Mouse (Mus musculus) thymus, postnatal 25 days (tissue): ENCODE measurements around the gene Ly6g6c.
"Not testable (repeated sequence)": the region's sequence is repeated elsewhere in the genome, so short reads cannot be mapped to it uniquely, and the experiment has no call there.

Source experiments
- DNase-seq: peaks from one replicate; pipeline ENCODE4 v3.0.0; 2022

Ly6g6c gene

DNA sequence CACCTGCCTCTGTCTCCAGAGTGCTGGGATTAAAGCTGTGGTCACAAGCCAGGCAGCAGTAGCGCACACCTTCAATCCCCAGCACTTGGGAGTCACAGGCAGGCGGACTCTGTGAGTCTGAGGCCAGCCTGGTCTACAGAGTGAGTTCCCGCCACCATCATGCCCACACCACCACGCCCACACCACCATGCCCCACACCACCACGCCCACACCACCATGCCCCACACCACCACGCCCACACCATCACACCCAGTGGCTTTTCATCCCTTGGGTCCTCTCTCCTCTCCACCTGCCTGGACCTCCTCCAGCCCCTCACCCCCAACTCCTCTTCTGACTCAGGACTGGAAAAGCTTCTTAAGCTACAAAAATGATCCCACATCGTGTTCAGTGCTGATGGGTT lies 33.3 kb upstream of the Ly6g6c start:
- no peak for DNase-seq

DNA sequence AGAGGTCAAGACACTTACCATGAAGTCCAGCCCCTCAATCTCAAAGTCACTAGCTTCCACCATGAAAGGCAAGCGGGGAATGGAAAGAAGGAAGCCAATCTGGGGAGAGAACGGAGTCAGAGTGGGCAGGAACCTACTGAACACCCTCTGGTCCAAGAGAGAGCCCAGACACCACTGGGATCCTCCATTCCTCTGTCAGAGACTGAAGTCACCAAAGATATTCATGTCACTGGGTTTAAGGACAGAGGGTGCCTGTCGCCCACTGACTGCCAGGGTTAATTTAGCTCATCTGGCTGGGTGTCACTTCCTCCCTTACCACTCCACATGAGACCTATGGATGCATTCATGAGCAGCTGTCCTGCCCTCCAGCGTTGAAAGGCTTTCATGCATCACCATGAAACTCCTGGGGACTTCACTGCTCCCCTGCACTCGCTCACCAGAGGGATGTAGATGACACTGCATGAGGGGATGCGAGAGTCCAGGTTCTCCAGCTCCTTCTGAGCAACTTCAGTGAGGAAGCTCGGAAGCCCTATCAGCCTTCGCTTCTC lies 32.8 kb upstream of the Ly6g6c start:
- no peak for DNase-seq

DNA sequence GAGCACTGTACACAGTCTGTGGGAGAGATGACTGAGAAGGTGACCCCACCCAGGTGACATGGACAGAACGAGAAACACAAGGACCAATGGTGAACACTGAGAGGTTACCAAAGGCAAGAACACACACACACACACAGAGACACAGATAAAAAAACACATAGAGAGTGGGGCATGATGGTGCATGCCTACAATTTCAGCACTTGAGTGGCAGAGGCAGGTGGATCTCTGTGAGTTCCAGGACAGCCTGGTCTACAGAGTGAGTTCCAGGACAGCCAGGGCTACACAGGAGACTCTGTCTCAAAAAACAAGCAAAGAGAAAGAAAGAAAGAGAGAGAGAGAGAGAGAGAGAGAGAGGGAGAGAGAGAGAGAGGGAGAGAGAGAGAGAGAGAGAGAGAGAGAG lies 31.5 kb upstream of the Ly6g6c start:
- not testable (repeated sequence) for DNase-seq

DNA sequence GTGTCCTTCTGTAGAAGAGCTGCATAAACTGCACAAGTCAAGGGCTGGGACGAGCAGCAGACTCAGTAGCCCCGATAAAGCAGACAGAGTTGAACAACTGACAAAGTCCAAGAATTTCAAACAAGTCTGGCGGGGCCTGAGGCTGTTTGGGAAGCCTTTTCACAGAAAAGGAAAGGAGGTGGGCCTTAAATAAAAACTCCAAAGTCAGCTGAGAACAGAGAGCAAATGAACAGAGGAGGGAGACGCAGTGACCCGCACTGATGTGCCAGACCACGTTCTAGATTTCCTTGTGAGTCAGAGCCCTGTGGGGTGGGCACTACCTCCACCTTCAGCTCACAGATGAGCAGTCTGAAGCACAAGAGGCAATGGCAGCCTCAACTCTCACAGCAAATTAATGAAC lies 30.3 kb upstream of the Ly6g6c start:
- DNase-seq, result no peak

DNA sequence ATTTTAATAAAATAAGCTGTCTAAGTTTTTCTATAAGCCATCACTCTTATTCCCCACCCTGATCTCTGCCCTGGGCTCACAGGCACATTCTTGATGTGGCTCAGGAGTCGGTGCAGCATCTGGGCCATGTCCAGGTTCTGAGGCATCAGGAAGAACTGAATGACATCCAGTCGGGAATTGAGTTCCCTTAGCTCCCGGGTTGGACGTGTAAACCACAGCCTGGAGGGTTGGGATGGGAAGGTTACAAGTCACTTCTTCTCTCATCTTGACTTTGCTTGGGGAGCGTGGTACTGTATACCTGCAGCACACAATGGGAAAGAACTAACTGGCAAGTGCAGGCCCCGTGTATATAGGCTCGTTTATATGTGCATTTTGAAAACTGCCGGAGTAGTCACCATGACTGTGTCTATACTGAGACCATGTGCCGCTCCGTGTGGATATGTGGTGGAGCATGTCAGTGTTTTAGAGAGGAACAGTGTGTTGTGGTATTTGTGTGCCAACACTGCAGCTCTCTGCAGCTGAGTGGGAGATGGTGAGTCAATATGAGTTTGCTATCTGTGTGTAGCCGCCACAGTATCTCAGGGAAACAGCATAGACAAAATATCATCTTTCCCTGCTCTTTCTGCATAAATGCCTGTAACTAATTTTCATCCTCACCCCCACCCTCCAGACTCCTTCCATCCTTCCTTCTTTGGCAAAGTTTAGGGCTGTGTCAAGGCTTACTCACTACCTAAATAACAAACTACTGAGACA lies 25.9 kb upstream of the Ly6g6c start:
- no peak for DNase-seq

DNA sequence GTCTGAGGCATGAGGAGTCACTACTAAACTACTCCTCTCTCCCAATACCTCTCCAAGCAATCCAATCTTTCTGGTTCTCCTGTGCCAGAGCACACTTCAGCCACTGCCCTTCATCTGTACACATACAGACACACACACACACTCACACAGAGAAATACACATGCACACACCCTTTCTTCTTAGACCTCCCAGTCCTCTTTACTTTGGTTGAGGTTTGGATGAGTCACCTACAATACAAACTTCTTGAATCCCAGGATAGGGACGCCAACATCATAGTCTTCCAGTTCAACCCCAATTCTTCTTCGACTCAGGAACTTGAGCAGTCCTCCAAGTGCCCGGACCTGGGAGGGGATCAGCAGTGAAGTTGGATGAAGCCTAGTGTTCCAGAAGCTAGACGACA lies 21.4 kb upstream of the Ly6g6c start:
- DNase-seq, result no peak

DNA sequence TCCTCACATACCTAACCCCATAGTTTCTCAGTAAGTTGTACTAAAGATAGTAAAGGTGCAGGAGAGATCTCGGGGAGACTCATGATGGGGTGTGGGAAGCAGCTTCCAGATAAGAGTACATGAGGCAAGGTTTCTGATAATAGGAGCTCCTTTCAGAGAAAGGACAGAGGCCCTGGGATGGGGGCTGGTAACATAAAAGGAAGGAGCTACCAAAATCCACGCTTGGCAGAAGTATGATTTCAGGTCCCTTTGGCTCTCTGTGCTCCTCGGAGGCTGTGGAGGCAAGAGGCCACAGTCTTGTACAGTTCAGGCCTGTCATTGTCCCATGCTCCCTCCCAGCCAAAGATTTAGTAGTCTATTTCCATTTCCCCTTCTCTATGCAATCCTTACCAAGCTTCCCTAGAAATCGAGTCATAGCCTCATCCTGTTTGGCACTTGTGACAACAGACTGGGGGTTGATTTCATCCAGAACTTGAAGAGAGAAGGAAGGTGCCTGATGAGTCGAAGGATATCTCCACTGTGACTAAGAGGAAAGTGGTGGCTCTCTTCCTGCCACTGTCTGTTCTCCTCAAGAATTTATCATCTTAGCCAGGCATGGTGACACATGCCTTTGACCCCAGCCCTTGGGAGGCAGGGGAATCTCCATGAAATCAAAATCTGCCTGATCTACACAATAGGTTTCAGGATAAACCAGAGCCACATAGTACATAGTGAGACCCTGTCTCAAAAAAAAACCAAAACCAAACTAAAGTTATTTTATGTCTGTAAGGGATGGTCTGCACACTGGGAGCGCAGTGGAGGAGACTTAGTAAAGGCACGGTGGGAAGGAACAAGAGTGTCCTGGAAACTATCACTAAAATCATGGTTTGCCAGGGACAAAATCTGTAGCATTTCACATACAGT lies 20.0 kb upstream of the Ly6g6c start:
- DNase-seq, result no peak

DNA sequence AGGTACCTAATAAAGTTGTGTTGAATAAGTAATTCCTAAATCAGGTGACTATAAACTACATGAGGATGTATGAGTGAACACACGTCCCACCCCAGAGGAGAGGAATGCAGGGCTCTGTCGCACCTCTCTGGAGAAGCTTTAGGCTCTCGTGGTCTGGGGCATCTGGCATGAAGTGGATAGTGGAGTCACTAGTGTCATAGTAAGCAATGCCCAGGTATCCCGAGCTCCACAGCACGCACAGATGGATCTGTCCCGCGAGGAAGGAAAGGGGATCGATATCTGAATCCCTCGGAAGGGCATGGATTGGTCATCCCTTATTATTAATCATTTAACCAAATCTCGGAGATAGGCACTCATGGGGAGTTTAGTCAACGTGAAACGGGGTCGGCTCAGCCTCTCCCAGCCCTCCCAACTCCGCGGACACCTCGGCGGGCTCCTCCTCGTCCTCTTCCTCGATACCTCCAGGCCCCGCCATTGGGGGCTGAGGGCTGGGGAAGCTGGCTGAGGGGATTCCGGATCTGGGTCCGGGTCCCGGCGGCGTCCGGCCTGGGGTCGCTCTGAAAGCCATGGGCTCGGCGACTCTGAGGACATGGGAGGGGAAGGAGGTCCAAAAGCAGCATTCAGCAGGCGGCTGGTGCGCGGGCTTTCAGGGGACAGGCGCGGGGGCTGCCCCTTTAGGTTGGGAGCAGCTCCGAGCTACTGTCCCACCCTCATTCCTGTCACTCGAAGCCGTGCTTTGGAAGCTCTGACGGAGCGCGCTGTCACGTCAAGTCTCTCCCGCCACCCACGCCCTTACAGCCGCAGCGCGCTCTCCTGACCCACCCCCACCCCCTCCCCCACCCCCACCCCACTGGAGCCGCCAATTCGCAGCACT lies 19.1 kb upstream of the Ly6g6c start:
- no peak for DNase-seq

DNA sequence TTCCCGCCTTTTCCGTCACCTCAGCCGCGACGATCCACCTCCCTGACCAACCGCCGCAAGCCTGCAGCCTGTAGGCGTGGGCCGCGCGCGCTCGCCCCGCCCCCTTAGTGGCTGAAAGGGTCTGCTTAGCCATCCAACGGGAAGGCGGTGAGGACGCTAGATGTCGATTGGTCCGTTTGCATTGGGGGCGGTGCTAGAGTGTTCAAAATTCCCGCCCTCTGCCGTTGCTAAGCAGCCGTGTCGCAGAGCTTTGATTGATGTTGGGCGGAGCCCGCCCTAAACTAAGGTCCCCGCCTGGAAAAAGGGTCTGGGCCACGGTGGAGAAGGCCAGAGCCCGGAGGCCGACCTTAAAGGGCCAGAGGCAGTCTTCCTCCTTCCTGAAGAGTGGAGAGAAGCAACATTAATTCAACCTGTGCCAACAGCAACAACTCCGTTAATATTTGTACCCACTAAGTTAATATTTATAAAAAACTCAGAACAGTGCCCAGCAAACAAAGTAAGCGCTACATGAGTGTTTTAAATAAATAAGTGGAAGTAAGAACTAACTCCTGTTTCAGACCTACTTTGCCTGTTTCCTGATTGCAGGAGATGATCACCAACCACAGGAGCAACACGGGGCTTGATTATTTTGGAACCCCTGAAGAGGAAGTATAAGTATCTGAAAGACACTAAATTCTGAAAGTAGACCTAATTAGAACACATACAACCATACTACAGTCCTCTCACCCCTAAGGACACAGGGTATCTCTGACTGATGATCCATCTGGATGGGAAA lies 18.3 kb upstream of the Ly6g6c start, which contains the start of gene Msh5:
Gene Msh5, minus strand, starts transcription at position 65 of the 775 bp plus-strand sequence.
- peak; percentile 98 for DNase-seq

DNA sequence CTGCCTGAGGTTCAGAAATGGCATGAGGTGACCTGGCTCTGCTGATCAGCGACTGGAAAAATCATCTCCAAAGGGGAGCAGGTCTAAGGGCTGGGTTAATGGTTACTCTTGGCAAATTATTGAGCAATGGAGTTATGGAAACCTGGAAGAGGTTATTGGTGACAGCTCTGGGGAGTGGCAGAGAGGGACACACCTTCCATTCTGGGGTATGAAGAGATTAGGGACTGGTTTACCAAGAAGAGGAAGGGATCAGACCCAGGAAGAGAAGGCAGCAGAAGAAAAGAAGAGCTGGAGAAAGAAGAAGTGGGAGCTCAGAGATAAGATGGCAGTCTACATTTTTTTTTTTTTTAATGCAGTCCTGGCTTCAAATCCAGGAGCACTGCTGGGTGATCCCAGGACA lies 17.5 kb upstream of the Ly6g6c start:
- DNase-seq, result peak; percentile 27

DNA sequence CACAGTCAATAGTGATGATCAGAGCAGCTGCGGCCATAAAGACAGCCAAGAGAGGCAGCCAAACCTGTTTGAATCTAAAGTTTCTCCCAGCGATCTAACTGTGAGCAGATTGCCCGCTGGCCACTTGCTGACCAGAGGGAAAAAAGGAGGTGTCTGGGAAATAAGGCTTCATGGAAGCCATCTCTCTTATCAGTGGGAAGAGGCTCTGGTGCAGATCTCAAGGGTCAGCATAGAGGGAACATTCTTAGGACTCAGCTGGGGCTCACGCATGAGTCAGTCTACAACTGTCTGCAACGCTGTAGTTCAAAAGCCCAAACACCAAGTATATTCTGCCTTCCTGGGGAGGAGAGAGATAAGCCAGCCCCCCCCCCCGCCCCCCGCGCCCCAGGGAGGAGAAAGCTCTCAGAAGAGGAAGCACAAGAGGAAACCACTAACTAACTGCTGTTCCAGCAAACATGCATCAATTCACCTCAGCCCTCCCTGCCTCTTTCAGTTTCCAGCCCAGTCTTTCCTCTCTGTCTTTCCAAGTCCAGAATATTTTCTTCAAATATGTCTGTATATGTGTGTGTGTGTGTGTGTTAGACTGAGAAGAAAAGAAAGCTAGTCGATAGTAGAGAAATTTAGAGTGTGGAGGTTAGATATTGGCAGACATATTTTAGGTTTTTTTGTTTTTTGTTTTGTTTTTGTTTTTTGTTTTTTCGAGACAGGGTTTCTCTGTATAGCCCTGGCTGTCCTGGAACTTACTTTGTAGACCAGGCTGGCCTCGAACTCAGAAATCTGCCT lies 16.8 kb upstream of the Ly6g6c start:
- DNase-seq, result peak; percentile 54

DNA sequence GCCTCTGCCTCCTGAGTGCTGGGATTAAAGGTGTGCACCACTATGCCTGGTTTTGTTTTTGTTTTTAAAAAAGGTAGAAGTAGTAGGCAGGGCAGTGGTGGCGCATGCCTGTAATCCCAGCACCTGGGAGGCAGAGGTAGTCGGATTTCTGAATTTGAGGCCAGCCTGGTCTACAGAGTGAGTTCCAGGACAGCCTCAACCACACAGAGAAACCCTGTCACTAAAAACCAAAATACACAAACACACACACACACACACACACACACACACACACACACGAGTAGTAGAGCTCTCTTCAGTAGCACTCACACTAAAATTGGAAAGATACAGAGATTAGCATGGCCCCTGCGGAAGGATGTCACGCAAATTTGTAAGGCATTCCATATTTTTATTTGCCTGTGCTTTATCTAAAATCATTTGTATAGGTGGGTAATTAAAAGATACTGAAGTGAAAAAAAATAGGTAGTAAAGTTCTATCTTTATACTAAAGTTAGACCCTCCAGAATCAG lies 16.2 kb upstream of the Ly6g6c start:
- DNase-seq, result peak; percentile 36

DNA sequence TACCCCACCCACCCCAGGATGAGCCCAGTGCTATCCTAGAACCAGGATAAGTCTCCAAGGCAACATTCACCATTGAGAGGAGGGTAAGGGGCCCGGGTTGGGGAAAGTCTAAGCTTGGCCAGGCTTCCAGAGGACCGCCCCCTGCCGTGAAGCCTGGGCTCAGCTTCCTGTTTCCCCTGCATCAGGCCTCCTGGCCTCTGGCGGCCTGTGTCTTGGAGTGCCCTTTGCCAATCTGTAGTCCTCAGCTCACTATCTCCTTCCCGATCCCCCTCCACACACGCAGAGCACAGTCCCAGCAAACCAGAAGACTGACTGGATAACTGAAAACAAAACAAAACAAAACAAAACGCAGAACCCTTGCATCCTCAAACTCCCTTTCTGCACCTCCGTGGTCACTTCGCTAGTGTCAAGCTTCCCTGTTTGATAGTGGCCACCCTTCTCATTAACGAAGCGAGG lies 15.6 kb upstream of the Ly6g6c start, which contains the start of gene Clic1:
Gene Clic1, plus strand, starts transcription at position 406 of the 456 bp plus-strand sequence.
- DNase-seq, result peak; percentile 76

DNA sequence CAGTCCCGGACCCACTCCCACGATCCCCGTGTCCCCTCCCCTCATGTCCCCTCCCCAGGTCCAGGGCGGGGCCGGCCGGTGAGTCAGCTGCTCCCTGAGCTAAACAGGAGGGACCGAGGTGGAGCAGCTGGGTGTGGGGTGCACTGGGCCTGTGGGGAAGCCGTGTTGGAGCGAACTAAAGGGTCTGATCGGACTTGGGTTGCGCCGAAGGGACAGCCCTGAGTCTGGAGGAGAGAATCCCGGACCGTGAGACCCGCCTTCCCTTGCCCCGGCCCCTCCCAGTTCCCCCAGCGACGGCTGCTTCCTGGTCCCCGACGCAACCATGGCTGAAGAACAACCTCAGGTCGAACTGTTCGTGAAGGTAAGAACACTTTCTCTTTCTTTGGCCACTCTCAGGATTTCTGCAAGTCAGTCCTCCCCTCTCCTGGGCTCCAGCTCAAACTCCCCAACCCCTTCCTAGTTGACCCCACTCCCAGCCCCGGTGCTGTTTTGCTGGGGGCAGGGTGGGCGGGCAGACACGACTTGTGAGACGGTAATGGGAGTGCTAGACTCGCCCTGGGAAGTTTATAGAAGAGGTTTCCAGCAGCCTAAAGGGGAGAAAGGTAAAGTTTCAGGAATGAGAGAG lies 14.9 kb upstream of the Ly6g6c start:
- DNase-seq, result peak; percentile 86

DNA sequence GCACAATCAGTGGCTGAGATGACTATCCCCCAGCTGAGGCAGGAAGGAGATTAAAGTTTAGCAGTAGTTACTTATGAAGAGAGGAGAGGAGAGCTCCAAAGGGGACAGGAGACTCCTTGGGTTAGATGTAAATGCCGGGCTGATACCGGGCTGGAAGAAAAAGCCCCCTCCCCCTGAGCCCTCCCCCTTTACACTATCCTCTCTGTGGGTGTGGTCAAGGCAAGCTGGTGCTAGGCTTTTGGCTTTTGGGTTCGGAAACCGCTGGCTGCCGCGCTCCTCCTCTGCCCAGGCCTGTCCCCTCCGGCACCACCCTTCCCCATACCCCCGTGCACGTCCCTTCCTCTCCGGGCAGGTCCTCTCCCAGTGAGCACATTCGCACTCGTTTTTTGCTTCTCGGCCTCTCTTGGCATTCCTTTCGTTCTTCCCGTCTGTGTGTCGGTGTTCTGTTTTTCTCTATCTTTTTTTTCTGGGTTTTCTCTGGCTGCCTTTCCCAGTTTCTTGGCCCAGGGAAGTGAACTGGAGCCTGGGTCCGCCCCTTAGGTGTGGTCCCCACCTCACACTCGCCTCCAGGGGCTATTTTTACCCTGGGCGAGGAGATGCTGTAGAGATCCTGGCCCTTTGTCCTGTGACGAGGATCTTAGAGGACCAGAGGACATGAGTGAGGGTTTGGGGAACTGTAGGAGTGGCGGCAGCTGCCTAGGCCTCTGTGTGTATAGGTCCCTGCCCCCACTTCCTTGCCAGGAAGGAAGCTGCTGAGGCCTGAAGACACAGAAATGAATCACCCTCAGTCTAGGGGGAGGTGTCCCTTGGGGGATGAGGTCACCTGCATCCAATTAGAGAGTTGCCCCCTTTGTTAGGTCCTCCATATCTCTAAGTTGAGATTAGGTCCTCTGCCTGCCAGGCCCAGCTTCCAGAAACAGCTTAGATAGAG lies 13.8 kb upstream of the Ly6g6c start:
- peak; percentile 77 for DNase-seq

DNA sequence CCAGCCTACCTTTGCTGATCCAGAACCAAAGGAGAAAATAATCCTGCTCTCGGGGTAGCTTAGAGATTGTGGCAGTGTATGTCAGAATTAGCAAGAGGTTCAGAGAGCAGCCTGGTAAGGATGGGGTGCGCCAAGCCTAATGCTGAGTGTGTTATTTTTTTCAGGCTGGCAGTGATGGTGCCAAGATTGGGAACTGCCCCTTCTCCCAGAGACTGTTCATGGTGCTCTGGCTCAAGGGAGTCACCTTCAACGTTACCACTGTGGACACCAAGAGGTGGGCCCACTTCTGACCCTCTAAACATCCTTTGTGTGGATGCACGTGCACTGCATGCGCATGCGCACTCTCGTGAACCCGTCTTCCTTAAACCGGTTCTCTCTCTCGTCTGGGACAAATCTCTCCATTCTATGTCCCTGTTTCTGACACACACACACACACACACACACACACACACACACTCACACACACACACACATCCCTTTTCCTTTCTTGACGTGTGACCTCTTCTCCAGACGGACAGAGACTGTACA lies 12.9 kb upstream of the Ly6g6c start:
- no peak for DNase-seq

DNA sequence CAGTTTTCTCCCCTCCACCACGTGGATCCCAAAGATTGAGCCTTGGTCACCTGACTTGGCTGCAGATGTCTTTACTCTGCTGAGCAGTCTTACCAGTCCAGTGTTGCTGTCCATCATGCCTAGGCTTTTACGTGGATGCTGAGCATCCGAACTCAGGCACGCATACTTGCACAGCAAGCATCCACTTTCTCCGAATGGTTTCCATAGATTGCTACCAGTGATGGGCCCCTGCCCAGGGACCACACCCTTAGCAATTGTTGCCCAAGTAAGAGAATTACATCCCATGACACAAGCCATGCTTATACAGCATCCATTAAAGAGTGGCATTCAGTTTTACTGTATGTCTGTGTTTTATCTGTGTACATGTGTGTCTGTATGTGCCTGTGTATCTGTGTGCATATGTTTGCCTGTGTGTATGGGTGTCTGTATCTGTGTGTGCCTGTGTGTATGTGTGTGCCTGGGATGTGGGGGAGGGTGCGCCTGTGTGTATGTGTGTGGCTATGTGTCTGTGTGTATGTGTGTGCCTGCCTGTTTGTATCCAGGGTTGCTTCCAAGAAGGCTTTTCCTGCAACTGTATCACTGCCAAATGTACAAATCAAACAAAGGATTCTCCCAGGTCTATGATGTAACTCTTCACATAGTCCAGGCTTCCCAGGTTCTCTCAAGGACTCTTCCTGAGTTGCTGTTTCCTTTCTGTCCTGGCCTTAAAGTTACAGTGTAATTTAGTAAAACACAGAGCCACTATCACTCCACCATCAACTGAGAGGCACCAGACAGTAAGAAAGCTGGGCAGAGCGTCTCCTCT lies 9.3 kb upstream of the Ly6g6c start:
- DNase-seq, result no peak

DNA sequence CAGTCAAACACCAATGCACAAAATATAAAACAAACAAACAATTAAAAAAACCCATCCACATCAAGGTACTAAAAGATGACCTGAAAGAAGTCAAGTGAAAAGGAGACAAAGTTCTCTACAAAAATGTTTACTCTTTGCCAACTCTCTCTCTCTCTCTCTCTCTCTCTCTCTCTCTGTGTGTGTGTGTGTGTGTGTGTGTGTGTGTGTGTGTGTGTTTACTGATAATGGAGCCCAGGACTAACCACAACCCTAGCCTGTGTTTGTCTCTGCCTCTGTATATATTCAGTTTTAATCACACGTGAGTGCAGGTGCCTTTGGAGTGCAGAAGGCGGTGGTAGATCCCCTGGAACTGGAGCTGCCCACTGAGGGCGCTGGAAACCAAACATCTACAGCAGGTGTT lies 8.1 kb upstream of the Ly6g6c start:
- no peak for DNase-seq
